Mouse (Mus musculus) kidney, adult 2 months (tissue): ENCODE results near the gene Pik3c2b.

Experiments used
- CTCF ChIP-seq: fragments of 200-500 bp; conservative IDR thresholded peaks from 2 replicates; pipeline ENCODE4 v1.5.1; 2011; ENCODE audit warnings: low read depth, mild to moderate bottlenecking, control low read depth, low read length, moderate library complexity, mixed read lengths; ENCODE audit not compliant: insufficient read depth, insufficient read length
- POLR2A ChIP-seq: fragments of 200-500 bp; IDR thresholded peaks from one replicate; pipeline ENCODE4 v1.6.1; 2011; ENCODE audit warnings: low read depth, low read length, control low read depth

- TF ChIP-seq CTCF (no peak), POLR2A (no peak)
These were observed 32.1 kb upstream of the Pik3c2b start for GRCm38 (mm10) chr1:133013331-133013730.
